Mouse (Mus musculus): Measurements from ENCODE around the gene Neurl1b. TPM values are rescaled to one million over a fixed set of nuclear protein-coding genes. Genes with fewer than 3 reads are reported as not detected.
A peak's percentile ranks its signal among the peaks of the same experiment; 100 is the strongest.

Gene Neurl1b
- polyA plus RNA-seq, 1 experiment: 22.0 TPM

- peak; percentile 29 for DNase-seq
- Histone ChIP-seq H3K27me3 (replicated peaks; ENCODE audit: control insufficient read depth, insufficient read depth, low read length) (no peaks in the 10 kb centered on the region), H3K27ac (ENCODE audit: insufficient read depth, low read depth, low read length) (no peak overlapping the region), H3K4me1 (ENCODE audit: control insufficient read depth, insufficient read depth, low read length) (peaks cover 18% of the 10 kb centered on the region), H3K36me3 (ENCODE audit: control insufficient read depth, insufficient read depth, low read length) (no peaks in the 10 kb centered on the region), H3K4me3 (ENCODE audit: insufficient read depth, low read depth, low read length) (no peak overlapping the region)
- TF ChIP-seq CTCF (conservative IDR thresholded peaks at IDR 0.05; ENCODE audit: insufficient read depth, insufficient read length, low read depth, low read length) (no peak), POLR2A (IDR thresholded peaks at IDR 0.05; ENCODE audit: low read depth, low read length) (no peak)
- WGBS: 95% methylated on average over 3 of the region's 3 CpGs
Measured at GRCm38 (mm10) chr17:26492246-26492645, 77.6 kb downstream of the Neurl1b start.

GRCm38 (mm10) chr17:26494642-26495468, 80.2 kb downstream of the Neurl1b start:
- H3K36me3 ChIP-seq (ENCODE audit: control insufficient read depth, insufficient read depth, low read length): no peaks in the 10 kb centered on the region
- no peak for DNase-seq
- no peak overlapping the region for H3K27ac ChIP-seq (ENCODE audit: insufficient read depth, low read depth, low read length)
- H3K27me3 ChIP-seq (replicated peaks; ENCODE audit: control insufficient read depth, insufficient read depth, low read length): no peaks in the 10 kb centered on the region
- WGBS: 83% methylated on average over 4 of the region's 4 CpGs
- H3K4me3 ChIP-seq (ENCODE audit: insufficient read depth, low read depth, low read length): no peak overlapping the region
- peaks cover 17% of the 10 kb centered on the region for H3K4me1 ChIP-seq (ENCODE audit: control insufficient read depth, insufficient read depth, low read length)
- no peak for TF ChIP-seq CTCF (conservative IDR thresholded peaks at IDR 0.05; ENCODE audit: insufficient read depth, insufficient read length, low read depth, low read length)
- no peak for TF ChIP-seq POLR2A (IDR thresholded peaks at IDR 0.05; ENCODE audit: low read depth, low read length)

Other genes starting within 250 kb of the Neurl1b start
- 0.20 and 0.37 TPM in 2 replicates for gene Pdia2, start 215.7 kb upstream of the Neurl1b start, polyA plus RNA-seq (2012; rRNA removed)
- 25.0 and 32.0 TPM in 2 replicates for gene Rgs11, start 211.9 kb upstream of the Neurl1b start, polyA plus RNA-seq (2012; rRNA removed)
- gene Arhgdig, start 207.0 kb upstream of the Neurl1b start, polyA plus RNA-seq (2012; rRNA removed): 3.4 and 4.4 TPM in 2 replicates
- gene Fam234a, start 170.6 kb upstream of the Neurl1b start, polyA plus RNA-seq (2012; rRNA removed): 112 and 124 TPM in 2 replicates
- gene Luc7l, start 161.9 kb upstream of the Neurl1b start, polyA plus RNA-seq (2012; rRNA removed): 16.0 and 17.5 TPM in 2 replicates
- gene Ergic1, start 146.7 kb downstream of the Neurl1b start, polyA plus RNA-seq (2012; rRNA removed): 131 and 141 TPM in 2 replicates
- gene Dusp1, start 147.3 kb downstream of the Neurl1b start, polyA plus RNA-seq (2012; rRNA removed): 52.4 and 66.1 TPM in 2 replicates
- gene Atp6v0e, start 248.4 kb downstream of the Neurl1b start, polyA plus RNA-seq (2012; rRNA removed): 399 and 450 TPM in 2 replicates